Mouse (Mus musculus) megakaryocyte, adult 5-6 weeks (primary cell): ENCODE measurements around the gene Ifnl2. TPM values are rescaled to one million over a fixed set of nuclear protein-coding genes. Genes with fewer than 3 reads are reported as not detected.

Experiments
- ATAC-seq: 2 replicates; pipeline ENCODE4 v1.8.0; 2016; ENCODE audit warnings: mild to moderate bottlenecking, inconsistent platforms; ENCODE audit not compliant: poor library complexity, severe bottlenecking
- total RNA-seq, 2 experiments: library from RNA; stranded (forward) in 1 of 2; stranded (reverse) in 1 of 2; fragments of 153-499, 151-499 nt in 1 of 2; fragments of 221-1000, 200-1000 nt in 1 of 2; gene quantifications; 2 replicates each; pipeline versions ENCODE4 v1.2.3 to v1.2.4; 2015 to 2017

The Ifnl2 gene
- total RNA-seq, 2 experiments from 2014 or later: not detected

DNA sequence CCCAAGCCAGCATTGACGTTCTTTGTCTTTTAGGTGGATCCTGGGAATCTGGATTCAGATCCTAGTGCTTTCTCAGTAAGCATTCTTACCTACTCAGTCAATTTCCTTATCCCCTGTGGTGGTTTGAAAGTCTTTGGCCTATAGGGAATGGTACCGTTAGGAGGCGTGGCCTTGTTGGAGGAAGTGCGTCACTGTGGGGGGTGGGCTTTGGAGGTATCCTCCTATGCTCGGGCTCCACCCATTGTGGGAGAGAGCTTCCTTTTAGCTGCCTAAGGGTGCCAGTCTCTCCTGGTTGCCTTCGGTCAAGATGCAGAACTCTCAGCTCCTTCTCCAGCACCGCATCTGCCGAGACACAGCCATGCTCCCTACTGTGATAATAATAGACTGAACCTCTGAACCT is 17.9 kb downstream of the Ifnl2 start:
- ATAC-seq: no peak

DNA sequence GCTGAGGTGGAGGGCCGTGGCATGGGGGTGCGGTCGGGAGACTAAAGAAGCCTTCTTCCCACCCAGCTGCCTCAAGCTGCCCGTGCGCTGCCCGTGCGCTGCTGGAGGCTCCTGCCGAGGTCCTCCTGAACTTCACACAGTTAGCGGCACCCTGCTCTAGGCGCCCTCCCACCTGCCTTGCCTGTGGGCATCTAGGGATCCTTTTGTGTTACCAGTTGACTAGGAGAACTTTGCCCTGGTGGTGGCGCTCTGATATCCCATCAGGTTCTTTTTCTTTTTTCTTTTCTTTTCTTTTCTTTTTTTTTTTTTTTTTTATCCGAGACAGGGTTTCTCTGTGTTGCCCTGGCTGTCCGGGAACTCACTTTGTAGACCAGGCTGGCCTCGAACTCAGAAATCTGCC is 19.4 kb downstream of the Ifnl2 start:
- no peak for ATAC-seq

DNA sequence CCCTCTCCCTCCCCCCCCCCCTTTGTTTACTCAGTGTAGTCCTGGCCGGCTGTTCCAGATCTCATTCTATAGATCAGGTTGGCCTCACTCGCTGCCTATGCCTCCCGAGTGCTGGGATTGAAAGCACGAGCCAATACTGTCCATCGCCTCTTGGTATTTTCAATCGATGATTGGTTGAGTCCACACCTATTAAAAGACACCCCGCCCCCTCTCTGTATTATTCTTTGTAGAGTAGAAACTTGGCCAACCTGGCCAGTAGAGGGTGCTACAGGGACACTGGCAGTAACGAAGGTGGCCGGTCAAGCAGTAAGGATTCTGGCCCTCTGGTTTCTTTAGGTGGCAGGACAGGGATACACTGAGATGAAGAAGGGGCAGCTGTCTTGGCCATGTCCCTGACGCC is 19.8 kb downstream of the Ifnl2 start:
- ATAC-seq: peak; percentile 74

DNA sequence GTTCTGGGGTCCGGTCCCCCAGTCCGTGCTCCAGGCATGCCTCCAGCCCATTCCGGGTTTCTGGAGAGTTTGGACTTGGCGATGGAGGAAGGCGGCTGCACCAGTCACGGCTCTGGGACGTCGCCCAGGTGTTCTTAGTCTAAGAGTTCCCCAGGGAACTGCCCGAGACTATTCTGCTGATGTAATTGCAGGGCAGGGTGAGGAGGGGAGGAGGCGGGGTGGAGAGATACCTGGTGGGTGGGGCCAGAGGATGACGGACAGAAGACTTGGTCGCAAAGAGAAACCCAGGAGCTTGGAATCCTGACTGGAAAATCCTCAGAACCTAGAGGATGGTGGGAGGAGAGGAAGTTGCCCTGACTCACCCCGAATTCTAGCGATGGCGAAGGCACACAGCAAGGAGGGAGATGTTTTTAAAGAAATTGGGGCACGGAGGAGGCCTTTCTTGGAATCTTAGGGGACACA is 22.2 kb downstream of the Ifnl2 start:
- ATAC-seq: no peak

- ATAC-seq: no peak
These were observed 26.1 kb downstream of the Ifnl2 start for GRCm38 (mm10) chr7:28484192-28484591.

GRCm38 (mm10) chr7:28482854-28483253 is 27.4 kb downstream of the Ifnl2 start:
- no peak for ATAC-seq

GRCm38 (mm10) chr7:28478854-28479253 is 31.4 kb downstream of the Ifnl2 start:
- no peak for ATAC-seq

DNA sequence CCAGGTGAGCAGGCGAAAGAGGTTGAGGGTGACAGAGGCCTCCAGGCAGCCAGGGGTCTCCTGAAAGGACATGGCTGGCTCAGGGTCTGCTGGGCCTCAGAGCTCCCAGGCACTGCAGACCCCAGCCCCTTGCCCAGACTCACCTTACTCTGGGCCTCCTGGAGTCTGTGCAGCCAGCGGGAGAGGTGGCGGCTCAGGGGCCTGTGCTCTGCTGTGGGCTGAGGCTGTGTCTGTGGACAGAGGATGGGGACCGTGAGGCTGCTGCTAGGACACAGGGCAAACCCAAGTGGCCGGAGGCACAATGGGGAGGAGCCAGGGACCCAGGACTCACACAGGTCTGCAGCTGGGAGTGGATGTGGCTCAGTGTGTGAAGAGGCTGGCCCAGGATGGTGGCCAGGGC is 32.9 kb downstream of the Ifnl2 start:
- no peak for ATAC-seq

DNA sequence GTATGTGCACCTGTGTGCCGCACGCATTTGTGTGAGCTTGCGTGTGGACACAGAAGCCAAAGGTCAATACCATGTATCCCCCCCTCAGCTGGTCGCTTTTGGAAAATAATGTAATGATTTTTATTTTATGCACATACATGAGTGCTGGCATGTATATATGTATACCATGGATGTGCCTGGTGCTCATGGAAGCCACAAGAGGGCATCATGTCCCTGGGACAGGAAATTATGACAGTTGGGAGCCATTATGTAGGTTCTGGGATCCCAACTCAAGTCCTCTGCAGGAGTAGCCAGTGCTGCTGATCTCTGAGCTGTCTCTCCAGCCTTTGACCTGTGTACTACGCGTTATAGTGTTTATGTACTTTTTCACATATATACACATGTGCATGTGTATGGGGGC is 34.1 kb downstream of the Ifnl2 start:
- ATAC-seq: no peak

GRCm38 (mm10) chr7:28467213-28467751 is 43.0 kb downstream of the Ifnl2 start:
- peak; percentile 88 for ATAC-seq

GRCm38 (mm10) chr7:28466721-28467212 is 43.5 kb downstream of the Ifnl2 start:
- no peak for ATAC-seq

DNA sequence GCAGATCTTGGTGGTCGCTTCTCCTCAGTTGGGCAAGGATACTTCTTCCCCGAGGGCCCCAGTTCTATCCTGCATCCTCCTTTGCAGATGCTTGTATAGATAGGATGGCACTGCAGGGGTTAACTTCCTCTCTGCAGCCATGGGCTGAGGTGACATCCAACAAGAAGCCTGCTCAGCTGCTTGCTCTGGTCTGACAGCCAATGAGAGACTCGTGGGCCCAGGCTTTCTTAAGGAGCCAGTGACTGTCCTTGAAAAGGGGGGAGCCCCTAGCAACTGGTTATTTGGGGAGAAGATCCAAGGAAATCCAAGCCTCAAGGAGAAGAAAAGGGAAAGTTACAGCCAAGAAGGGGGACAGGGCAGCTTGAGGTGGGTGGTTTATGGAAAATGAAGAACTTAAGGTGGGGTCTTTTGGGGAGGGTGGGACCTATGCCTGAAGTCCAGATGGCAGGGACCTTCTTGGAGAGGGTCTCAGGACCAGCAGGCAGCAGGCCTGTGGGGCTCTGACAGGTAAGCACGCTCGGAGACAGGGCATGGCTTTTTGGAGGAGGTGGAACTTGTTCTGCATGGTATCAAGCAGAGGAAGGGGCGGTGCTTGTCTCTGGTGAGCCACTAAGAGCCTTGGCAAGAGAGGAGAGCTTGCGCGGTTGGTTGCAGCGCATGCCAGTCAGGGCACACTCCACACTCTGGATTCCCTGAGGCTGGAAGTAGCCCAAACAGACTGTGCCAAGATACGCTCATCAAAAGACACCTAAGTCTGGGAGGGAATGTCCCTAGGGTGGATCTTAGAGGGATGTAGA is 45.6 kb downstream of the Ifnl2 start:
- ATAC-seq: 0 out of 2 replicates have a peak, but pooled peaks have one; percentile 24

GRCm38 (mm10) chr7:28462769-28463168 is 47.5 kb downstream of the Ifnl2 start:
- ATAC-seq: peak; percentile 39; the same call in 1 of the 2 replicates

- no peak for ATAC-seq
These were observed 49.9 kb downstream of the Ifnl2 start for GRCm38 (mm10) chr7:28460361-28460760.

Other genes with a start within 250 kb of the Ifnl2 start
- 0.68 and 1.1 TPM in 2 replicates for gene Eid2, start 242.6 kb downstream of the Ifnl2 start, total RNA-seq (2015)
- gene Eid2, start 242.6 kb downstream of the Ifnl2 start, total RNA-seq (2017): 0.40 and 0.57 TPM in 2 replicates
- 3.6 and 5.8 TPM in 2 replicates for gene Eid2b, start 232.7 kb downstream of the Ifnl2 start, total RNA-seq (2015)
- 2.9 and 3.0 TPM in 2 replicates for gene Eid2b, start 232.7 kb downstream of the Ifnl2 start, total RNA-seq (2017)
- not detected in 2 replicates for gene Selenov, start 219.3 kb downstream of the Ifnl2 start, total RNA-seq (2015)
- not detected in 2 replicates for gene Selenov, start 219.3 kb downstream of the Ifnl2 start, total RNA-seq (2017)
- not detected in 2 replicates for gene Dll3, start 208.2 kb downstream of the Ifnl2 start, total RNA-seq (2015)
- gene Dll3, start 208.2 kb downstream of the Ifnl2 start, total RNA-seq (2017): not detected in 2 replicates
- gene Timm50, start 198.4 kb downstream of the Ifnl2 start, total RNA-seq (2015): 19.5 and 26.2 TPM in 2 replicates
- 19.7 and 22.1 TPM in 2 replicates for gene Timm50, start 198.4 kb downstream of the Ifnl2 start, total RNA-seq (2017)
- 47.1 and 56.8 TPM in 2 replicates for gene Supt5, start 171.7 kb downstream of the Ifnl2 start, total RNA-seq (2015)
- 61.2 and 67.5 TPM in 2 replicates for gene Supt5, start 171.7 kb downstream of the Ifnl2 start, total RNA-seq (2017)
- 2,258 and 2,353 TPM in 2 replicates for gene Rps16, start 159.8 kb downstream of the Ifnl2 start, total RNA-seq (2015)
- 250 and 448 TPM in 2 replicates for gene Rps16, start 159.8 kb downstream of the Ifnl2 start, total RNA-seq (2017)
- 11.5 and 15.2 TPM in 2 replicates for gene Plekhg2, start 137.9 kb downstream of the Ifnl2 start, total RNA-seq (2015)
- gene Plekhg2, start 137.9 kb downstream of the Ifnl2 start, total RNA-seq (2017): 6.1 and 6.3 TPM in 2 replicates
- gene Zfp36, start 130.2 kb downstream of the Ifnl2 start, total RNA-seq (2015): 350 and 368 TPM in 2 replicates
- gene Zfp36, start 130.2 kb downstream of the Ifnl2 start, total RNA-seq (2017): 118 and 143 TPM in 2 replicates
- 14.7 and 15.4 TPM in 2 replicates for gene Med29, start 117.7 kb downstream of the Ifnl2 start, total RNA-seq (2015)
- gene Med29, start 117.7 kb downstream of the Ifnl2 start, total RNA-seq (2017): 9.0 and 9.4 TPM in 2 replicates
- gene Paf1, start 117.5 kb downstream of the Ifnl2 start, total RNA-seq (2015): 42.1 and 46.8 TPM in 2 replicates
- gene Paf1, start 117.5 kb downstream of the Ifnl2 start, total RNA-seq (2017): 129 and 153 TPM in 2 replicates
- gene Gmfg, start 73.0 kb downstream of the Ifnl2 start, total RNA-seq (2015): 544 and 552 TPM in 2 replicates
- 837 and 967 TPM in 2 replicates for gene Gmfg, start 73.0 kb downstream of the Ifnl2 start, total RNA-seq (2017)
- 1.0 and 1.7 TPM in 2 replicates for gene Lrfn1, start 58.5 kb downstream of the Ifnl2 start, total RNA-seq (2015)
- 0.66 and 0.98 TPM in 2 replicates for gene Lrfn1, start 58.5 kb downstream of the Ifnl2 start, total RNA-seq (2017)
- gene Ifnl3, start 12.4 kb upstream of the Ifnl2 start, total RNA-seq (2015): not detected in 2 replicates
- not detected in 2 replicates for gene Ifnl3, start 12.4 kb upstream of the Ifnl2 start, total RNA-seq (2017)
- gene Sycn, start 30.4 kb upstream of the Ifnl2 start, total RNA-seq (2015): not detected in 2 replicates
- not detected in 2 replicates for gene Sycn, start 30.4 kb upstream of the Ifnl2 start, total RNA-seq (2017)
- 1.4 and 2.2 TPM in 2 replicates for gene Nccrp1, start 36.8 kb upstream of the Ifnl2 start, total RNA-seq (2015)
- gene Nccrp1, start 36.8 kb upstream of the Ifnl2 start, total RNA-seq (2017): 0.26 TPM in 1 of 2 replicates, not detected in the other
- gene Samd4b, start 87.7 kb upstream of the Ifnl2 start, total RNA-seq (2015): 30.2 and 35.4 TPM in 2 replicates
- gene Samd4b, start 87.7 kb upstream of the Ifnl2 start, total RNA-seq (2017): 6.1 and 7.1 TPM in 2 replicates
- 10.0 and 12.8 TPM in 2 replicates for gene Pak4, start 87.7 kb upstream of the Ifnl2 start, total RNA-seq (2015)
- gene Pak4, start 87.7 kb upstream of the Ifnl2 start, total RNA-seq (2017): 9.9 and 11.7 TPM in 2 replicates
- gene Acp7, start 120.9 kb upstream of the Ifnl2 start, total RNA-seq (2015): not detected in 2 replicates
- not detected in 2 replicates for gene Acp7, start 120.9 kb upstream of the Ifnl2 start, total RNA-seq (2017)
- gene Fbxo27, start 182.4 kb upstream of the Ifnl2 start, total RNA-seq (2015): 0.58 and 0.93 TPM in 2 replicates
- 0.08 and 0.70 TPM in 2 replicates for gene Fbxo27, start 182.4 kb upstream of the Ifnl2 start, total RNA-seq (2017)
- 1.1 and 1.2 TPM in 2 replicates for gene Fbxo17, start 206.3 kb upstream of the Ifnl2 start, total RNA-seq (2015)
- gene Fbxo17, start 206.3 kb upstream of the Ifnl2 start, total RNA-seq (2017): 0.26 and 0.77 TPM in 2 replicates
- 67.6 and 79.2 TPM in 2 replicates for gene Mrps12, start 231.4 kb upstream of the Ifnl2 start, total RNA-seq (2015)
- gene Mrps12, start 231.4 kb upstream of the Ifnl2 start, total RNA-seq (2017): 29.1 and 32.0 TPM in 2 replicates
- 4.8 and 4.9 TPM in 2 replicates for gene Sars2, start 231.5 kb upstream of the Ifnl2 start, total RNA-seq (2015)
- gene Sars2, start 231.5 kb upstream of the Ifnl2 start, total RNA-seq (2017): 5.6 and 6.9 TPM in 2 replicates
- gene Ccer2, start 245.7 kb upstream of the Ifnl2 start, total RNA-seq (2015): not detected in 2 replicates
- not detected in 2 replicates for gene Ccer2, start 245.7 kb upstream of the Ifnl2 start, total RNA-seq (2017)